Mouse (Mus musculus) gastrocnemius, adult 18-20 months (tissue): ENCODE measurements around the gene Rab3gap1. TPM values are rescaled to one million over a fixed set of nuclear protein-coding genes. Genes with fewer than 3 reads are reported as not detected.
"Not testable (repeated sequence)": the region's sequence is repeated elsewhere in the genome, so short reads cannot be mapped to it uniquely, and the experiment has no call there.

Experiments
- DNase-seq: peaks from one replicate; pipeline ENCODE4 v3.0.0; 2021; ENCODE audit warnings: low spot score
- total RNA-seq, 2 experiments: library from RNA; stranded (reverse); gene quantifications; 2 replicates each; pipeline ENCODE4 v1.2.3; 2021

Gene Rab3gap1
- total RNA-seq, 2 experiments from 2014 or later = 22.1 to 25.0 TPM

- no peak for DNase-seq
Observed at GRCm38 (mm10) chr1:127915316-127915715, 46.7 kb downstream of the Rab3gap1 start.

DNA sequence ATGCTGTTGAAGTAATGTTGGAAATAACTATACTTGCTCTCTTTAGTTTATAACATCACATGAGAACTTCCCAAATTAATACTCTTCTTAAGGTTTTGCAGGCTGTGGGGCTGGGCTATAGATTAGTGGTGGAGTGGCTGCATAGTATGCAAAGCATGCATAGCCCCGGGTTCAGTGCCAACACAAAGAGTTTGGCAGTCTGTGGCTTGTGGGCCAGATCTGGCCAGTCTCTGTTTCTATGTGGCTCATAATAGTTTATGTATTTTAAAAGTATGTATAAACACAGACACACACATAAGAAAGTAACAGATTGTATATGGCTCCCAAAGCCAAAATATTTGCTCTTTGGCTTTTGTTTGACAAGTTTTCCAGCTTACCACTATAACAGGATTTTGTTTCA is 47.2 kb downstream of the Rab3gap1 start:
- no peak for DNase-seq

DNA sequence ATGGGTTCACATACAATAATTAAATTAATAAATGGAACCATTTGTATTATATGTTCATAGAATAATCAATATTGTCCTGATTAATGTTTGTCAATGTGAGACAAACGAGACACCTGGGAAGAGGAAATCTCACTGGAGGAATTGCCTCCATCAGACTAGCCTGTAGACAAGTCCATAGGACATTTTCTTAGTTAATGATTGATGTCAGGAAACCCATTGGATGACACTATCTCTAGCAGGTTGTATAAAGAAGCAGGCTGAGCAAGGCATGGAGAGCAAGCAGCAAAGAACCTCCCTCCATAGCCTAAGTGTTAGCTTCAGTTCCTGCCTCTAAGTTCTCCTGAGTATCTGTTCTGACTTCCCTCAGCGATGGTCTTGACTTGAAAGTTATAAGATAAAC is 64.8 kb downstream of the Rab3gap1 start:
- DNase-seq = no peak

GRCm38 (mm10) chr1:127934322-127934721 is 65.7 kb downstream of the Rab3gap1 start:
- no peak for DNase-seq

GRCm38 (mm10) chr1:127937277-127937676 is 68.7 kb downstream of the Rab3gap1 start:
- DNase-seq = peak; percentile 76

DNA sequence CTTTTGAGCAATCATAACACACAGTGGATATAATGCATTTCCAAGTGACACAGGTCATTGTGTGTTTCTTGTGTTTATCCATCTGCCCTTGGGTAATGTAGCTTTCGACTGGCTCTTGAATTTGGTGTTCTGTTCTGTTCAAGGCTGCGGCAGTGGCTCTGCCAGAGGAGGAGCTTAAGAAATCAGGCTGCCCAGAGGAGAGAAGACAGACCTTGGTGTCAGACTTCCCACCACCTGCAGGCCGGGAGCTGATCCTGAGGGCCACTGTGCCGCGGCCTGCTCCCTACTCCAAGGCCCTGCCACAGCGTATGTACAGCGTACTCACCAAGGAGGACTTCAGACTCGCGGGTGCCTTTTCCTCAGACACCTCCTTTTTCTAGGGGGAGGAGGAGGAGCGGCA is 73.7 kb downstream of the Rab3gap1 start:
- no peak for DNase-seq

DNA sequence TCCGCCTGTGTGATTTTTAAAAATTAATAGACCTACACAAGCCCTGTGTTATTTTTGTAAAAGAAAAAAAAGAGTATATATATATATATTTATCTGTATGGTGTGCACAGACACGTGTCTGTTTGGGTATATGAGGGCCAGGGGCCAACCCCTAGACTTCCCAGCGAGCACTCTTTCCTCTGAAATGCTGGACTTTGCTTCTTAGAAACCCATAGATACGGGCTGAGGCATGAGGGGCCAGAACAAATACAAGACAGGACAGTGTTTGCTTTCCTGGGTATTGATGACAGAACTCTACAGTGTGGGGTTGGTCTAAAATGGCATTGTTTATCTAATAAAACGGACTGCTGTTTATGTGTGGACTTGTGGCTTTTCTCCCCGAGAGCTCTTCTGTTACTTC is 74.9 kb downstream of the Rab3gap1 start:
- DNase-seq = no peak

DNA sequence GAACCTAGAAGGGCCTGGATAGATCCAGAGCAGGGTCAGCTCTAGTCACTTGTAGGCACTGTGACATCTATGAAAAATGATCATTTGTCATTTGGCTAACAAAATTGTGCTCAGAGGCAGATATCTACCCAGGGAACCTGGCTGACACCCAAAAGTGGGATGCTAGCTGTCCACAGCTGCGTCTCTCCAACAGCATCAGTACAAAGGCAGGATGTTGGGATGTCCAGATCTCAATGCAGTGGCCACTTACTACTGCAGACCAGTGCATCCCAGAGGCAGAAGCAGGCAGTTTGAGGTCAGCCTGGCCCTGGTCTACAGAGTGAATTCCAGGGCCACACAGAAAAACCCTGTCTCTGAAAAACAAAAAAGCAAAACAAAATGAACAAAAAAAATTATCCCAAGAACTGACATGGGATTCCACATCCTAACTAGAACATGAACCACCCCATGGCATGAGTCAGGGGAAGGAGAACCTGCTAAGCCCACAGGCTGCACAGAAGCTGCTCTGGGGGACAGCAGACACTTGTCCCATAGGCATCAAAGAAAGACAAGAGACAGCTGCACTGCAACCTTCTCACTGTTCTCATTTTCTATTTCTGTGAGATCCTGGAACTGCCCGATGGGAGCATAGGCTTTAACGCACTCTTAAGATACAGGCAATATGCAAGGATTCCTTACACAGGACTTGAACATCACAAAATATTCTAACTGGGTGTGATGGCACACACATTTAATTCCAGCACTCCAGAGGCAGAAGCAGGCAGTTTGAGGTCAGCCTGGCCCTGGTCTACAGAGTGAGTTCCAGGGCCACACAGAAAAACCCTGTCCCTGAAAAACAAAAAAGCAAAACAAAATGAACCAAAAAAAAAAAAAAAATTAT is 77.4 kb downstream of the Rab3gap1 start:
- no peak for DNase-seq

GRCm38 (mm10) chr1:127946615-127947249 is 78.2 kb downstream of the Rab3gap1 start:
- no peak for DNase-seq

DNA sequence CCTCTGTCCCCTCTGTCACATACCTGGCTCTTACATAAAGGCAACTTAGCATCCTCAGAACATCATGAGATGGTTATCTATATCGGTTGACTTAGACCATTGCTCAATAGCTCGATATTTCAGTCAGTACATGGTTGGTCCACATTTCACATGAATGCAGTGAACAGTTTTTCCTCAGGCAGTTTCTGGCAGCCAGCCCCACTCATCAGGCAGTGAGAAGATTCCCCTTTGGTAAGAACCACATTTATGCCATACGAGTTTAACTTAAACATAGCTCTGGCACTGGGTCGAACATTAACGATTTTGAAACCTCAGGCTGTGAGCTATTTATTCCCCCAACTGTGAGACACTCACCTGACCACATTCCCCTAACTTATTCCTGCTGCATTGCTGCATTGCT is 80.2 kb downstream of the Rab3gap1 start:
- DNase-seq = no peak

DNA sequence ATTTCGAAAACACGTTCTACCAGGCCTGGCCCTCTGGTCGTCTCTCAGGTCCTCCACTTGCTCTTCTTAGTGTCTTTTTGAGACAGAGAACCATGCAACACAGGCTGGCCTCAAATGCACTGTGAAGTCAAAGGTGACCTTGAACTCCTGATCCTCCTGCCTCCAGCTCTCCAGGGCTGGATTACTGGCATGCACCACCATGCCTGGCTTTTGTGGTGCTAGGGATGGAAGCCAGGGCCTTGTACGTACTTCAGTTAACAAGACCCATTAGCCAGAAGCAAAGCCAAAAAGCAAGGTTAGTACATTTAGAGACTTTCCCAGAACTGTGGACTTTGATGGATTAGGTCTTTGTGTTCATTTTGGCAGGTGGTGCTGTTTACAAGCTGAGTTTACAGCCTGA is 83.7 kb downstream of the Rab3gap1 start:
- DNase-seq = no peak

DNA sequence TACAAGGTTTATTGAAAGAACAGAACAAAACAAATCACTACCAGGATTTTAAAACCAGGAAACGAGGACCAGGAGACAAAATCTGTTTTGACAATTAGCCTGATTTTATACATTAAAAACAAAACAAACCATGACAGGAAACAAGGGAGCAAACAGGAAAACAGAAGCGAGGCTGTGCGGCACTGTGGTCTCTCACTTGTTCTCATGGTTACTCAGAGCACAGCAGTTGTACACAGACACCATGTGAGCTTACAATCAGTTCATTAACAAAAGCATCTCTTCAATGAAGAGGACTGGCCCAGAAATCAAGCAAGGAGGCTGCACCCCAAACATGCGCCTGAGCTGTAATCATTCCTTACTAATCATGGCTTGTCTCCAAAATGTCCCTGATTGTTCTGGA is 85.6 kb downstream of the Rab3gap1 start:
- DNase-seq = not testable (repeated sequence)

DNA sequence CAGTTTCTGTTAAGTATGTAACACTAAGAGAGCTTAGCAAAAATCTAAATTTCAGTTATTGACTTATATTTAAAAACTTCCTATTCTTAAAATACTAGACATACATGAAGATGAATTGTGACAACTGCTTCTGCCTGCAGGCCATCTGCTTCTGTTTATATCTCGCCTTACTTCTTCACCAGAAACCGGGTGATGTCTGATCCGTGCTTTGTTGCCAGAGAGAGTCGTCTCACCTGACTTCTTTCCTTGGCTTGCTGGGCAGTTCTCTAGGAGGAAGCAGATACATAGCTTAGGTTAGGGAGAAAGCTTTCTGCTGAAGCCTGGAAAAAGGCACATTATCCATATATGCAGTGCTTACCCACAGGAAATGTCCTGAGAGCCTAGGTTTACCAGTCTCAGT is 86.2 kb downstream of the Rab3gap1 start:
- no peak for DNase-seq

DNA sequence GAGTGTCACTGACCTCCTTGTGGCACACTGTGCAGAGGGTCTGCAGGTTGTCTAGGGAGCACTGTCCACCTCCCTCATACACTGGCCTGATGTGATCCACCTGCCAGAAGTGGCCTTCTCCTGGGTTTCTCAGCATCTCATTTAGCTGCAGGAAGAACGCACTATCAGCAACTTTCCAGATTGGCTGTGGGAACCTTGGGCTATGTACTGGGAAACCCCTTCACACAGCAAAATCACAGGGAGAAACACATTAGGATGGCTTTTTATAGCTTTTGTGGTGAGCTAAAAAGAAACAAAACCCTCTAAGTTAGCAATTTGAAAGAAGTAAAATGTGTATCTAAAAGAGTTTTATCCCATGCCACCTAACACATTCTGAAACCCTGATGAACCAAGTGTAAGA is 88.0 kb downstream of the Rab3gap1 start:
- no peak for DNase-seq

- DNase-seq = no peak
Observed at GRCm38 (mm10) chr1:127958801-127959200, 90.2 kb downstream of the Rab3gap1 start.

DNA sequence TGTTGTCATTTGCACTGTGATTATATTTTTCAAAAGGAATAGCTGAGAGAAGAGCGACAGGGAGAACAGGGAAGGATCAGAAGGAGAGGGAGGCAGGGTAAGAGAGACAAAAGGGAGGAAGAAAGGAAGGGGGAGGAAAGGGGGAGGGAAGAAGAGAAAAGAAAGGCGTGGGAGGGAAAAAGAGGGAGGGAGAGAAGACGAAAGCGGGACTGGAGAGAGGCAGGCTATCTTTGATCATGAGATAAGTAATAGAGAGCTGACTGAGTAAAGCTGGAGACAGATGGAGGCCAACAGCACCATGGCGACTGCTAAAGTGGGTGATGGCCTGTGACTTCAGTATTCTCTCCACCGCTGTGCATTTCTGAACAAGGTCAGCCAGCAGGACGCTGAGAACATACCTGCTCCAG is 90.7 kb downstream of the Rab3gap1 start:
- no peak for DNase-seq

- peak; percentile 50 for DNase-seq
Observed at GRCm38 (mm10) chr1:127961140-127961539, 92.6 kb downstream of the Rab3gap1 start.

GRCm38 (mm10) chr1:127963326-127963725 is 94.8 kb downstream of the Rab3gap1 start:
- no peak for DNase-seq

- peak; percentile 59 for DNase-seq
Observed at GRCm38 (mm10) chr1:127970870-127971269, 102.3 kb downstream of the Rab3gap1 start.

- DNase-seq = no peak
Observed at GRCm38 (mm10) chr1:127974082-127974481, 105.5 kb downstream of the Rab3gap1 start.

- no peak for DNase-seq
Observed at GRCm38 (mm10) chr1:127975676-127976075, 107.1 kb downstream of the Rab3gap1 start.

- no peak for DNase-seq
Observed at GRCm38 (mm10) chr1:127976106-127976505, 107.5 kb downstream of the Rab3gap1 start.

GRCm38 (mm10) chr1:127978125-127978524 is 109.6 kb downstream of the Rab3gap1 start:
- DNase-seq = no peak
